Mouse (Mus musculus) thymus, adult 2 months (tissue): ENCODE measurements at regions not wholly inside any gene's neighbourhood (a gene's known extent, or its start where the extent isn't known, plus 50 kb on each side); places are given as distances from the start of the nearest gene placed in this dataset.
A peak's percentile ranks its signal among the peaks of the same experiment; 100 is the strongest.

ENCODE experiments used
- DNase-seq: peaks from one replicate; pipeline ENCODE4 v3.0.0; 2021
- H3K27ac ChIP-seq: fragments of 200-500 bp; 2 replicates; pipeline ENCODE4 v1.5.1; 2012; ENCODE audit warnings: low read length, control low read depth; ENCODE audit not compliant: control insufficient read depth, insufficient read depth
- H3K27me3 ChIP-seq: fragments of 200-500 bp; 2 replicates; pipeline ENCODE4 v1.6.1; 2012; ENCODE audit warnings: mild to moderate bottlenecking, low read length, moderate library complexity, mixed read lengths; ENCODE audit not compliant: control insufficient read depth, insufficient read depth
- H3K36me3 ChIP-seq: fragments of 200-500 bp; 2 replicates; pipeline ENCODE4 v1.6.1; 2012; ENCODE audit warnings: mild to moderate bottlenecking, low read length, moderate library complexity; ENCODE audit not compliant: control insufficient read depth, insufficient read depth
- H3K4me1 ChIP-seq: fragments of 200-500 bp; replicated peaks from 2 replicates; pipeline ENCODE4 v1.6.1; 2012; ENCODE audit warnings: low read length; ENCODE audit not compliant: control insufficient read depth, insufficient read depth
- H3K4me3 ChIP-seq: fragments of 200-500 bp; 2 replicates; pipeline ENCODE4 v1.5.1; 2012; ENCODE audit warnings: mild to moderate bottlenecking, low read length, control low read depth, moderate library complexity; ENCODE audit not compliant: control insufficient read depth, insufficient read depth
- CTCF ChIP-seq: fragments of 200-500 bp; IDR thresholded peaks from 2 replicates; pipeline ENCODE4 v1.5.1; 2012; ENCODE audit warnings: mild to moderate bottlenecking, control low read depth, low read length, moderate library complexity, borderline replicate concordance; ENCODE audit not compliant: control insufficient read depth, poor library complexity, insufficient read depth; ENCODE audit errors: extremely low read depth
- POLR2A ChIP-seq: fragments of 200-500 bp; IDR thresholded peaks from 2 replicates; pipeline ENCODE4 v1.6.1; 2012; ENCODE audit warnings: mild to moderate bottlenecking, low read length, control low read depth, moderate library complexity; ENCODE audit not compliant: control insufficient read depth, poor library complexity, insufficient read depth; ENCODE audit errors: extremely low read depth
- WGBS: fragments of 180-500 bp; shearing (Covaris S2); methylation state at CpG from one replicate; pipeline ENCODE4 v1.1.7; 2018; 5-methylcytosine and 5-hydroxymethylcytosine counted together

DNA sequence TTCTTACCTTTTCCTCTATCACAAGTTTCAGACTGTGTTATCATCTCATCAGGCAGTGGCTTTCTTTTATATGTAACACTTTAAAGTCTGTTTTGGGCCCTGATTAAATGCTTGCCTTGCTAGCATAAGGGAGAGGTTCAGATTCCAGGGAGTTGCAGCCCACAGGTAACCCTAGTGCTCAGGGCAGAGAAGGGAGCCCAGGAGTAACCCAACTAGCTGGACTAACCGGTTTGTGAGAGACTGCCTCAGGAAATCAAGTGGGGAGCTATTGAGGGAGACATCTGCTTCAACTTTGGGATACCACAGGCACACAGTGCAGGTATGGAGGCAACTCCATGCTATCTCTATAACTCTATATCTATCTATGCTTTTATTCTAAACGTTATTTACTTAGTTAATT, 2082.5 kb downstream of the A830018L16Rik start:
- H3K27ac ChIP-seq, result no peak overlapping the region
- DNase-seq, result no peak
- H3K27me3 ChIP-seq, result no peaks in the 10 kb centered on the region; the same call in 1 of the 2 replicates
- no peaks in the 10 kb centered on the region for H3K36me3 ChIP-seq
- peaks cover 4% of the 10 kb centered on the region; the same call in 1 of the 2 replicates for H3K4me1 ChIP-seq
- WGBS, result 52% methylated on average over 2 of the region's 2 CpGs
- no peak for TF ChIP-seq POLR2A
- no peak for TF ChIP-seq CTCF
- H3K4me3 ChIP-seq, result no peak overlapping the region

GRCm38 (mm10) chr1:13500456-13500855, 2086.6 kb downstream of the A830018L16Rik start:
- DNase-seq, result peak; percentile 71
- no peak for TF ChIP-seq POLR2A
- 0 out of 2 replicates have a peak, but pooled peaks have one; percentile 50 for TF ChIP-seq CTCF
- WGBS, result 54% methylated on average over 5 of the region's 5 CpGs

DNA sequence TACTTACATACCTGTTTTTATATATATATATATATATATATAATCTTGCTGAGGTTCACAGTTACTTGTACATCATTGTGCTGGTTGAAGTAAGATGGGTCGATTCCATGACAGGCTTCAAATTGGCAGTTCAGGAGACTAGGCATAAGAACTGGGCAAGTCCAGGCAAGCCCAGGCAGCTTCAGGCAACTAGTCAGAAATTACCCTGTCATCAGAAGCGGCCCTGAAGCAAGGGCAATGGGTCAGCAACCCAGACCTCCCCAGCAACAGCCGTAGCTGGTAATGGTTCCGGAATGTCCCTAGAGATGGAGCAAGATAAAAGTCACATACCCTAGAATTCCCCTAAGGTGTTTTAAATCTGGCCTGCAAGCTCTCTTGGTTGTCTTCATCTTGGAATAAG, 2088.0 kb downstream of the A830018L16Rik start:
- no peak for DNase-seq
- Histone ChIP-seq H3K4me1 (no peaks in the 10 kb centered on the region), H3K27ac (no peak overlapping the region), H3K4me3 (no peak overlapping the region), H3K36me3 (no peaks in the 10 kb centered on the region), H3K27me3 (no peaks in the 10 kb centered on the region)
- 90% methylated on average over 4 of the region's 4 CpGs for WGBS
- TF ChIP-seq POLR2A (no peak), CTCF (no peak)

More at GRCm38 (mm10) chr1:13500456-13500855, 2086.6 kb downstream of the A830018L16Rik start:
- Histone ChIP-seq H3K27ac (no peak overlapping the region), H3K4me1 (no peaks in the 10 kb centered on the region), H3K36me3 (no peaks in the 10 kb centered on the region), H3K27me3 (no peaks in the 10 kb centered on the region), H3K4me3 (no peak overlapping the region)

DNA sequence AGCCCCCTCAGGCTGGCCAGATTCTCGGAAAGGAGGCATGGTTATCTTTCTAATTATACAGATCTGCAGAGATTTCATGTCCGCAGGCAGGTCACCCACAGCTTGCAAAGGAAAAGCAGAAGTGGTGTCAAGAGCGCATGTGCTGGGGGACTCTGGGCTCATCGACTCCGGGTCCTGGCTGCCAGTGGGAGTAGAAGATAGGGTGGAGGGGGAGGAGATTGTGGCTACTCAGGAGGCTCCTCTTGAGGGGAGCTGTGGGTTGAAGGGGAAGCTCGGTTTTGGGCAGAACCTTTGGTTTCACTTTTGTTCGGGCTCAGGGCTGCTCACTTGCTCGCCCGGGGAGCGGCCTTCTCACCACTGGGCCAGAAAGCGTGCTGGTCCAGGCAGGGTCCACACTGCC, 2099.9 kb downstream of the A830018L16Rik start:
- Histone ChIP-seq H3K4me1 (peaks cover 6% of the 10 kb centered on the region; the same call in 1 of the 2 replicates), H3K36me3 (no peaks in the 10 kb centered on the region), H3K4me3 (peak overlapping the region; percentile 43), H3K27me3 (no peaks in the 10 kb centered on the region), H3K27ac (no peak overlapping the region)
- 11% methylated on average over 11 of the region's 11 CpGs for WGBS
- DNase-seq, result no peak
- TF ChIP-seq POLR2A (no peak), CTCF (no peak)
